ENCODE assay signal across 8 mouse cellular contexts in genomic region chr2:171493741-171494140, GRCm38 (mm10).
DNase-seq lines count a peak whose midpoint lies in the region; ATAC-seq and TF ChIP-seq lines count a peak whose summit lies in the region.

No protein-coding gene starts in this region.

- no peaks in the 10 kb centered on the region for H3K27me3 ChIP-seq in kidney, embryonic 15.5 days
- no peaks in the 10 kb centered on the region for H3K27me3 ChIP-seq in hindbrain, postnatal 0 days (ENCODE audit: insufficient read depth, low read length)
- H3K27me3 ChIP-seq in liver, embryonic 13.5 days = no peaks in the 10 kb centered on the region
- no peaks in the 10 kb centered on the region for H3K27me3 ChIP-seq in small intestine, adult 2 months (ENCODE audit: control insufficient read depth, insufficient read depth, low read length)

- H3K4me2 ChIP-seq in kidney, embryonic 15.5 days = no peak overlapping the region
- no peak overlapping the region for H3K4me2 ChIP-seq in hindbrain, postnatal 0 days (ENCODE audit: low read depth, low read length)
- H3K4me2 ChIP-seq in liver, embryonic 13.5 days = no peak overlapping the region

- H3K27ac ChIP-seq in kidney, embryonic 15.5 days = no peak overlapping the region
- no peak overlapping the region for H3K27ac ChIP-seq in hindbrain, postnatal 0 days
- no peak overlapping the region for H3K27ac ChIP-seq in liver, embryonic 13.5 days
- no peak overlapping the region for H3K27ac ChIP-seq in small intestine, adult 2 months (ENCODE audit: insufficient read depth, low read depth, low read length)

- WGBS in kidney, embryonic 15.5 days = 42% methylated on average over 12 of the region's 12 CpGs
- 41% methylated on average over 12 of the region's 12 CpGs for WGBS in hindbrain, postnatal 0 days
- 25% methylated on average over 12 of the region's 12 CpGs for WGBS in liver, embryonic 13.5 days (ENCODE audit: insufficient replicate concordance)
- 38% methylated on average over 12 of the region's 12 CpGs for WGBS in small intestine, adult 2 months

- H3K9me3 ChIP-seq in kidney, embryonic 15.5 days (replicated peaks) = no peaks in the 10 kb centered on the region
- H3K9me3 ChIP-seq in hindbrain, postnatal 0 days (ENCODE audit: low read length) = no peaks in the 10 kb centered on the region
- H3K9me3 ChIP-seq in liver, embryonic 13.5 days (replicated peaks) = no peaks in the 10 kb centered on the region

- peak; percentile 76 for TF ChIP-seq CTCF in hindbrain, postnatal 0 days (IDR thresholded peaks at IDR 0.05; ENCODE audit: low read depth)
- peak; percentile 39; the same call in 1 of the 2 replicates for TF ChIP-seq CTCF in small intestine, adult 2 months (IDR thresholded peaks at IDR 0.05; ENCODE audit: extremely low read depth, insufficient read length, insufficient replicate concordance, low read depth, low read length)

- DNase-seq in kidney, adult 9 months = peak; percentile 31
- DNase-seq in ZHBTc4 (ENCODE audit: low read depth, low spot score) (peak; percentile 64), MN1 (ENCODE audit: low spot score) (no peak)
- DNase-seq in cerebellum, adult 8-10 months = peak; percentile 20
- peak; percentile 66 for DNase-seq in hindbrain, postnatal 0 days (ENCODE audit: low spot score)
- peak; percentile 3 for DNase-seq in liver, embryonic 13.5 days

- no peak overlapping the region for H3K9ac ChIP-seq in kidney, embryonic 15.5 days
- no peak overlapping the region for H3K9ac ChIP-seq in hindbrain, postnatal 0 days (replicated peaks; ENCODE audit: low read length)
- no peak overlapping the region for H3K9ac ChIP-seq in liver, embryonic 13.5 days

- H3K4me1 ChIP-seq in kidney, embryonic 15.5 days = peaks cover 8% of the 10 kb centered on the region
- H3K4me1 ChIP-seq in hindbrain, postnatal 0 days (ENCODE audit: insufficient read depth, low read length) = no peaks in the 10 kb centered on the region
- no peaks in the 10 kb centered on the region for H3K4me1 ChIP-seq in liver, embryonic 13.5 days (replicated peaks)
- H3K4me1 ChIP-seq in small intestine, adult 2 months (ENCODE audit: control insufficient read depth, insufficient read depth, insufficient read length, low read length) = no peaks in the 10 kb centered on the region

- ATAC-seq in kidney, embryonic 15.5 days (replicated peaks; ENCODE audit: low FRiP score) = no peak
- ATAC-seq in hindbrain, postnatal 0 days = no peak
- ATAC-seq in liver, embryonic 13.5 days (ENCODE audit: low read depth) = no peak

- TF ChIP-seq POLR2A in small intestine, adult 2 months (IDR thresholded peaks at IDR 0.05; ENCODE audit: low read depth, low read length) = no peak

- no peaks in the 10 kb centered on the region for H3K36me3 ChIP-seq in kidney, embryonic 15.5 days
- H3K36me3 ChIP-seq in hindbrain, postnatal 0 days (ENCODE audit: insufficient read depth, low read length) = no peaks in the 10 kb centered on the region
- H3K36me3 ChIP-seq in liver, embryonic 13.5 days = no peaks in the 10 kb centered on the region
- H3K36me3 ChIP-seq in small intestine, adult 2 months (ENCODE audit: control insufficient read depth, insufficient read depth, low read length) = no peaks in the 10 kb centered on the region

- H3K4me3 ChIP-seq in kidney, embryonic 15.5 days (replicated peaks) = no peak overlapping the region
- H3K4me3 ChIP-seq in hindbrain, postnatal 0 days (ENCODE audit: low read length) = no peak overlapping the region
- H3K4me3 ChIP-seq in liver, embryonic 13.5 days (replicated peaks) = no peak overlapping the region
- no peak overlapping the region for H3K4me3 ChIP-seq in small intestine, adult 2 months (ENCODE audit: low read depth, low read length)
